Mouse (Mus musculus) bone marrow macrophage, adult 2 months (primary cell): ENCODE data around the gene Fgfr2.

Experiments
- CTCF ChIP-seq: IDR thresholded peaks from 2 replicates; pipeline ENCODE4 v1.5.1; 2012; ENCODE audit warnings: low read depth, mild to moderate bottlenecking, low read length, moderate library complexity
- POLR2A ChIP-seq: IDR thresholded peaks from 2 replicates; pipeline ENCODE4 v1.6.1; 2012; ENCODE audit warnings: mild to moderate bottlenecking, low read depth, low read length, borderline replicate concordance

DNA sequence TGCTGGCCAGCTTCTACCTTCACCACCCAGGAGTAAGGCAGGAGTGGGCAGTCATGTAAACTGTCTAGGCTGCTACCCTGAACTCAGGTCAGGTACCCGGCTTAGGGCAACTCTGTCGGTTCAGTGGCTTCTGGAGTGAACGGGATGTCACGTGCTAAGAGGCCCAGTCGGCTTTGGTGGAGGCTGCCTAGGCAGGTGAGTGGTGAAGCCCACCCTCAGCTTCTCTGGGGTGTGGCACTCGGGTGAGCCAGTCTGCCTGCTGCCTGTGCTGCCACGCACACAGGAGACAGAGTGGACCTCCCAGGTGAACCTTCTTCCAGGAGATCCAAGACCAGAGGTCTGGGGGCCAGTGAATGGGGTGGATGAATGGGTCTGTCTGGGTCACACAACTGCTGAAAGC, 410.2 kb downstream of the Fgfr2 start:
- TF ChIP-seq CTCF (no peak), POLR2A (no peak)
